Mouse (Mus musculus) forebrain, postnatal 0 days (tissue): ENCODE results near the gene Dgki. TPM values are rescaled to one million over a fixed set of nuclear protein-coding genes. Genes with fewer than 3 reads are reported as not detected.

Source experiments
- ATAC-seq: fragments of 200-750 bp; cut with Nextera tagmentation; 2 replicates; pipeline ENCODE4 v1.8.0; 2017; ENCODE audit warnings: mild to moderate bottlenecking, moderate library complexity
- DNase-seq: peaks from one replicate; pipeline ENCODE4 v3.0.0-alpha.2; 2015
- H3K27ac ChIP-seq: fragments of 300-500 bp; sonication (generic); 2 replicates; pipeline ENCODE4 v1.5.1; 2014; ENCODE audit warnings: low read depth, mild to moderate bottlenecking, antibody characterized with exemption, low read length, moderate library complexity, mixed read lengths
- H3K27me3 ChIP-seq: fragments of 300-500 bp; sonication (generic); 2 replicates; pipeline ENCODE4 v1.6.1; 2014; ENCODE audit warnings: mild to moderate bottlenecking, low read length, mixed read lengths; ENCODE audit not compliant: insufficient read depth
- H3K36me3 ChIP-seq: fragments of 300-500 bp; sonication (generic); 2 replicates; pipeline ENCODE4 v1.6.1; 2014; ENCODE audit warnings: mild to moderate bottlenecking, moderate library complexity; ENCODE audit not compliant: insufficient read depth
- H3K4me1 ChIP-seq: fragments of 300-500 bp; sonication (generic); 2 replicates; pipeline ENCODE4 v1.6.1; 2014; ENCODE audit warnings: antibody characterized with exemption; ENCODE audit not compliant: insufficient read depth
- H3K4me2 ChIP-seq: fragments of 300-500 bp; sonication (generic); 2 replicates; pipeline ENCODE4 v1.6.1; 2014; ENCODE audit warnings: low read depth, mild to moderate bottlenecking, moderate library complexity
- H3K4me3 ChIP-seq: fragments of 300-500 bp; sonication (generic); 2 replicates; pipeline ENCODE4 v1.5.1; 2014; ENCODE audit warnings: low read depth, low read length, mixed read lengths
- H3K9ac ChIP-seq: fragments of 300-500 bp; sonication (generic); 2 replicates; pipeline ENCODE4 v1.6.1; 2014; ENCODE audit warnings: mild to moderate bottlenecking
- H3K9me3 ChIP-seq: fragments of 300-500 bp; sonication (generic); 2 replicates; pipeline ENCODE4 v1.6.1; 2016; ENCODE audit warnings: low read length
- CTCF ChIP-seq: sonication (generic); IDR thresholded peaks from 2 replicates; pipeline ENCODE4 v1.5.1; 2016; ENCODE audit warnings: antibody characterized with exemption, control low read depth, low read depth
- WGBS: fragments of 180-500 bp; shearing (Covaris S2); extraction: QIAGEN DNeasy Blood & Tissue Kit; methylation state at CpG from one replicate; pipeline ENCODE4 v1.1.7; 2014; 5-methylcytosine and 5-hydroxymethylcytosine counted together
- polyA plus RNA-seq: library from polyadenylated mRNA; unstranded; fragments of >200 nt; fragmentation: Nextera tagmentation; extraction: Ambion mirVana; gene quantifications from 2 replicates; pipeline ENCODE4 v1.2.1, GENCODE M21; 2015
- total RNA-seq: library from RNA; depleted of rRNA; stranded (reverse); fragments of >200 nt; gene quantifications from 2 replicates; pipeline ENCODE4 v1.2.3, GENCODE M21; 2014

Gene Dgki
- total and polyA plus RNA-seq, 2 experiments from 2014 or later = 5.5 to 34.0 TPM

GRCm38 (mm10) chr6:36857627-36858257 lies 442.2 kb downstream of the Dgki start:
- DNase-seq (peak; percentile 33), ATAC-seq (peak; percentile 78)
- TF ChIP-seq CTCF = no peak
- 15% methylated on average over 6 of the region's 6 CpGs for WGBS
- H3K4me1 ChIP-seq = 0 out of 2 replicates have a peak, but pooled peaks cover 2% of the 10 kb centered on the region
- no peak overlapping the region for H3K4me2 ChIP-seq
- H3K27ac ChIP-seq = no peak overlapping the region
- H3K36me3 ChIP-seq = peaks cover 4% of the 10 kb centered on the region; the same call in 1 of the 2 replicates
- no peak overlapping the region for H3K9ac ChIP-seq
- H3K27me3 ChIP-seq = no peaks in the 10 kb centered on the region
- no peak overlapping the region for H3K4me3 ChIP-seq
- H3K9me3 ChIP-seq = no peaks in the 10 kb centered on the region

GRCm38 (mm10) chr6:36850422-36851129 lies 449.4 kb downstream of the Dgki start:
- H3K4me2 ChIP-seq = no peak overlapping the region
- 36% methylated on average over 7 of the region's 7 CpGs for WGBS

GRCm38 (mm10) chr6:36845288-36845687 lies 454.7 kb downstream of the Dgki start:
- no peak overlapping the region for H3K9ac ChIP-seq
- ATAC-seq (no peak), DNase-seq (no peak)
- H3K4me2 ChIP-seq = no peak overlapping the region
- H3K4me3 ChIP-seq = no peak overlapping the region
- no peaks in the 10 kb centered on the region for H3K9me3 ChIP-seq
- 0 out of 2 replicates have a peak, but pooled peaks cover 5% of the 10 kb centered on the region for H3K4me1 ChIP-seq
- WGBS = 69% methylated on average over 1 of the region's 1 CpGs
- no peaks in the 10 kb centered on the region; the same call in 1 of the 2 replicates for H3K36me3 ChIP-seq
- H3K27me3 ChIP-seq = no peaks in the 10 kb centered on the region
- no peak for TF ChIP-seq CTCF
- no peak overlapping the region for H3K27ac ChIP-seq

More at GRCm38 (mm10) chr6:36850422-36851129, 449.4 kb downstream of the Dgki start:
- Histone ChIP-seq H3K9ac (no peak overlapping the region), H3K4me3 (no peak overlapping the region), H3K4me1 (no peaks in the 10 kb centered on the region), H3K9me3 (no peaks in the 10 kb centered on the region), H3K27ac (peak overlapping the region; percentile 57), H3K36me3 (no peaks in the 10 kb centered on the region; the same call in 1 of the 2 replicates), H3K27me3 (no peaks in the 10 kb centered on the region)
- DNase-seq = peak; percentile 66
- ATAC-seq = peak; percentile 81
- no peak for TF ChIP-seq CTCF

GRCm38 (mm10) chr6:36844258-36844657 lies 455.7 kb downstream of the Dgki start:
- H3K9ac ChIP-seq = no peak overlapping the region
- H3K4me1 ChIP-seq = 0 out of 2 replicates have a peak, but pooled peaks cover 5% of the 10 kb centered on the region
- H3K4me3 ChIP-seq = no peak overlapping the region
- TF ChIP-seq CTCF = no peak
- H3K9me3 ChIP-seq = no peaks in the 10 kb centered on the region
- H3K27me3 ChIP-seq = no peaks in the 10 kb centered on the region
- no peaks in the 10 kb centered on the region; the same call in 1 of the 2 replicates for H3K36me3 ChIP-seq
- no peak for DNase-seq
- H3K4me2 ChIP-seq = no peak overlapping the region
- WGBS = 61% methylated on average over 6 of the region's 6 CpGs
- no peak overlapping the region; the same call in 1 of the 2 replicates for H3K27ac ChIP-seq
- ATAC-seq = no peak

GRCm38 (mm10) chr6:36843031-36843488 lies 456.9 kb downstream of the Dgki start:
- DNase-seq = peak; percentile 48
- 0 out of 2 replicates have a peak, but pooled peaks cover 5% of the 10 kb centered on the region for H3K4me1 ChIP-seq
- no peak overlapping the region for H3K4me2 ChIP-seq
- H3K36me3 ChIP-seq = no peaks in the 10 kb centered on the region; the same call in 1 of the 2 replicates
- TF ChIP-seq CTCF = no peak
- no peak overlapping the region for H3K9ac ChIP-seq
- H3K27me3 ChIP-seq = no peaks in the 10 kb centered on the region
- peak; percentile 85 for ATAC-seq
- H3K27ac ChIP-seq = peak overlapping the region; percentile 69
- 63% methylated on average over 3 of the region's 3 CpGs for WGBS
- no peak overlapping the region for H3K4me3 ChIP-seq
- no peaks in the 10 kb centered on the region for H3K9me3 ChIP-seq

GRCm38 (mm10) chr6:36842101-36842922 lies 457.7 kb downstream of the Dgki start:
- H3K4me3 ChIP-seq = no peak overlapping the region
- H3K27ac ChIP-seq = peak overlapping the region; percentile 69
- TF ChIP-seq CTCF = no peak
- no peaks in the 10 kb centered on the region for H3K9me3 ChIP-seq
- no peak for DNase-seq
- no peaks in the 10 kb centered on the region for H3K27me3 ChIP-seq
- no peak overlapping the region for H3K4me2 ChIP-seq
- no peaks in the 10 kb centered on the region; the same call in 1 of the 2 replicates for H3K36me3 ChIP-seq
- H3K4me1 ChIP-seq = 0 out of 2 replicates have a peak, but pooled peaks cover 5% of the 10 kb centered on the region
- 81% methylated on average over 5 of the region's 5 CpGs for WGBS
- no peak for ATAC-seq
- no peak overlapping the region for H3K9ac ChIP-seq
